Mouse (Mus musculus): Measurements from ENCODE around the gene Timp2.
"Not testable (repeated sequence)": the region's sequence is repeated elsewhere in the genome, so short reads cannot be mapped to it uniquely, and the experiment has no call there.

The Timp2 gene

DNA sequence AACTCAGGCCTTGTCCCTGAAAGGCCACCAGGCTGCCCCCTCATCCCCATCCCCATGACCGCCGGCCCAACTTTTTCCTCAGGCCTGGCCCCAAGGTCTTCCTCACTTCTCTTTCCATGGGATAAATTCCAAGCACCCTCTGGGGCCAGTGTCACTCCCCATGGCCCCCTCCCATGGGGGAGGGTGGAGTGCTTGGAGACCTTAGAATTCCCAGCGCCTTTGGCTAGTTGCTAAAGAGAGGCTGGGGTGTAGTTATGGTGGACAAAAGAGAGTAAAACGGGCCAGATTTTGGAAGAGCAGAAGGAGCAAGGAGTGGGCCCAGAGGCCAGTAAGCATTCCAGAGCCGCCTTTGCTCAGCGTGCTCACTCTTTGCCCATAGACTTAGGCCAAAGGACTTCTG is at the start of gene Timp2:
Timp2 (minus strand) TSS at position 101 of the 400 bp plus-strand sequence.
- DNase-seq: no peak

- DNase-seq: peak in 1 of 2 experiments; percentile 4
These were observed 49.8 kb upstream of the Timp2 start for GRCm38 (mm10) chr11:118405311-118405710.

GRCm38 (mm10) chr11:118403951-118404899 is 48.7 kb upstream of the Timp2 start:
- DNase-seq: peak; percentile 2 to 3

GRCm38 (mm10) chr11:118403183-118403582 is 47.6 kb upstream of the Timp2 start:
- peak in 1 of 2 experiments; percentile 26 for DNase-seq

DNA sequence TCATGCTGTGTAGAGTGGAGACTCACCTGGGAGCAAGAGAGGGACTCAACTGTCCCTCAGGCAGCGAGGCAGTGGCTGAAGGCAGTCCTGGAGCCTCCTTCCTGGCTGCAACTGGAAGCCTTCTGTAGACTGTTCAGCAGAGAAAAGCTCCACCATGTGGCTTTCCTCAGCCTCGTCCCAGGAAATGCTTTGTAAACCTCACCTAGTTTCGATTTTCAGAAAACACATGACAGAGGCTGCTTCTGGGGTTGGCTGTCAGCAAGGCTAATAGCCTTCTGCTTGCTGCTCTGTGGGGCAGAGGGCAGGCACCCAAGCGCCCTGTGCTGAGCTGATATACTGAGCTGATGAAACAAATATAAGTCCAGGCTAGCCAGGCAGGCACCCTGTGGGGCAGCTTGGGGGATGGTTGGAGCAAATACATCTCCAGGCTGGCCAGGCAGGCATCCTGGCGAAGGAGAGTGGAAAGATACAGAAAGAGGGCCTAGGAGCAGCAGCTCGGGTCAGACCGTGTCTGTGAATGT is 46.3 kb upstream of the Timp2 start, which contains the start of gene Lgals3bp:
Lgals3bp (minus strand) TSS at position 333 of the 521 bp plus-strand sequence.
- DNase-seq: peak; percentile 71 to 75

- no peak for DNase-seq
These were observed 45.7 kb upstream of the Timp2 start for GRCm38 (mm10) chr11:118401195-118401594.

DNA sequence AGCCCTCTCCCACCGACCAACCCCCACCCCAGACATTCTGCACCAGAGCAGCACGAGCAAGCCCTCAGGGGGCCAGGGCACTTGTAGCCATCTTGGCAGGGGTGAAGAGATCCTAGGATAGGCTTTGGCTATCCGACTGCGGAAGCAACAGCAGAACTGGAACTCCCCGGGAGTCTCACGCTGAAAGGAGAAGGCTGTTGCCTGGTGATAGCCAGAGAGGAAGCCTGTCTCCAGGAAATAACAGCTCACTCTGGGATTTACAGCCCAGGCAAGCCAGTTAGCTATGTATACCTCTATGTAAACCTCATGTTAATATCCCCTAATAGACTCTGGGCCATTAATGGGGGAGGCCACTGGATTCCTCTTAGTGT is 45.0 kb upstream of the Timp2 start:
- DNase-seq: peak in 1 of 2 experiments; percentile 5

DNA sequence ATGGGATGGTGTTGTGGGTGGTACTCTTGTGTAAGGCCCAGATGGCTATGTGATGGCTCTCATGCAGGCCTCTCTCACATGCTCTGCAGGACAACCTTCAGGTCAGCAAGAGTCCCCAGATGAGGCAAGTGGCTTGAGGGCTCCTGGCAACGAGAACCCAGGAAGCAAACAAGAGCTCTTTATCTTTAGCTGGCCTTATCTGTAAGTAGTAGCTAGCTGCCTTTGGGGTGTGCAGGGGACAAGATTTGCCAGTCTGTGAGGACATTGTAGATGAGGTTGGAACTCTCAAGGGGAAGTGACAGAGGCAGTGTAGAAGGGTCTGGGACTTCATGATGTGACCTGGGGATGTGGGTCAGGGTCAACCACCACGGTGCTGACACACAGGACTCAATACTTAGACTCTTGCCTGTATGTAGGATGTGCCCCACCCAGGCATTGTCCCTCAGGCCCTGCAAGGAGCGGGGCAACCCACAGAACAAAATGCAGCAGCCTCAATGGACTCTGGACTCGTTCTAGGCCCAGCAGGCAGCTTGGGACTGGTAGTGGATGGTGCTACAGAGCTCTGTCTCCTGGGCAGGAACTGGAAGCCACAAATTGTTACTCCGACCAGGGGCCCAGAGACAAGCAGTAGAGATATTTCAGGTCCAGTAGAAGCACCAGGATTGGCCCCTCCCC is 44.5 kb upstream of the Timp2 start:
- DNase-seq: peak in 1 of 2 experiments; percentile 3

GRCm38 (mm10) chr11:118397806-118398530 is 42.4 kb upstream of the Timp2 start:
- no peak for DNase-seq

DNA sequence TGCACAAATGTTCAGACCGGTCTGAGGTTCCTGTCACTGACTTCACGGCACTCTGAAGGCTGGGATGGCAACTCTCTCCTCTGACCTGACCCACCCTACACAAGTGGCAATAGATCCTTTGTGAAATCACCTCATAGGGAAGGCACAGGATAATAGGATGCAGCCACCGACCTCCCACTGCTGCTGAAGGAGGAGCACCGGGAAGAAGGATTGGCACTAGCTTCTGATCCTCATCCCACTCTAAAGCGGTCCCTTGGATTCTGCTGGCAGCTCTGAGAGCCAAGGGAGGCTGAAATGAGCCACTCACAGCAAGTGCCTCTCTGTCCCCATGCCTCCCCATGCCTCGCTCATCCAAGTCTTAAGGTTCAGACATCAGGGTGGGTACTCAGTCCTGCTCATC is 39.0 kb upstream of the Timp2 start:
- no peak for DNase-seq

DNA sequence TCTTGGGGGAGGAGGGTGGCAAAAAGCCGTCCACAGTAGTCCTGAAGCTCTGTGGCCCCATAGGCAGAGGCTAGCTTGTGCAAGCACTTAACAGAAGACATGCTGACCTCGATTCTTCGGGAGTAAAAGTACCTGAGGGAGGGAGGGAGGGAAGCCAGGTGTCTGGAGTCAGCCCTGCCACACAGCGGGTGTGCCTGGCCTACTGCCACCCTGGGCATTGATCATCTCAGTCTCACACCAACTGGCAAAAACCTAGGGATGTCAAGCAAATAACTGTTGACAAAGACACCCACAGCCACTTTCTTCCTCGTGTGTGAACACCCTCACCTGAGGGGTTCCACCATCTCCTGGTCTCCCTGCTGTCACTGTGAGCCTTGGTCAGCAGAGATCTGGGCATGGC is 38.5 kb upstream of the Timp2 start:
- peak; percentile 56 to 59 for DNase-seq

DNA sequence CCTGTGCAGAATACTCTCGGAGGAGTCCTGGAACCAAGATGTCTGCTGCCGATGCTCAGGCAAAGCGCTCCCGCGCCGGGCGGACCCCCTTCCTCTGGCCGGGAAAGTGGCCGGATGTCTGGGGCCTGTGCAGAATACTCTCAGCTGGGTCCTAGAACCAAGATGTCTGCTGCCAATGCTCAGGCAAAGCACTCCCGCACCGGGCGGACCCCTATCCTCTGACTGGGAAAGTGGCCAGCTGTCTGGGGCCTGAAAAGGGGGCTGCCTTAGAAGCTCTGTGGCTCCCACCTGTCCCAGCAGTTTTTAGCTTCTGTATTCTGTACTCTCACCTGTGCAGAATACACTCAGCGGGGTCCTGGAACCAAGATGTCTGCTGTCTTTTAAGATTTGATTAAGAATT is 32.3 kb upstream of the Timp2 start:
- DNase-seq: not testable (repeated sequence)

DNA sequence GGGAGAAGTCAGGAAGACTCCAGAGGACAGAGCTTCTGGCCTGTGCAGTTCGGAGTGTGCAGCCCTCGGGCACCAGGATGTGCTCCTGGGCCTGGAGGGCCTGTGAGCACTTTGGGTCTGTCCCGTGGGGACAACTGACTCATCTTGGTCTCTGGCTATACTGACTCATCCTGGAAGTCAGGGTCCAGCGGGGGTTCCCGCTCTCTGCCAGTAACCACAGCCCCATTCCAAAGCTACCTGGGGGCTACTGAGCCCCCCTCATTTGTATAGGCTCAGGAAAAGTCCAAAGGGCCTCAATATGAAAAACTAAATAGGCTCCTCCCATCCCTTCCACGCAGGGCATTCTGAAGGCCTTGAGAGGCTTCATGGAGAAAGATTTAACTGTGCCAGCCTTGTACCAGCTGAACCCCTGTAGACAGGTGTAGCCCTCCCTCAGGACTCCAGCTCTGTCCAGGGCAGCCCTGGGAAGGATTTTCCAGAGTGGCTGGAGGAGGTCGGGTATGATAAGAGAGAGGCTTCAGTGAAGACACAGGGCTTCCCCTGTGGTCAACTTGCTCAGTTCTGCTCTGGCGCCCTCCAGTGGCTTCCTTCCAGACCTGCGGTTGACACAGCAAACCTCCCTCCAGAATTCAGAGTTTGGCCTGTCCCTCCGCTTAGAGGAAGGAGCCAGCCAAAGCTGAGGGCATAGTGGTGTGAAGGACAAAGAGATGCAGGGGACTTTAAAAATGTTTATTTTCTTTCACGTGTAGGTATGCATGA is 23.9 kb upstream of the Timp2 start:
- DNase-seq: peak; percentile 85 to 89

DNA sequence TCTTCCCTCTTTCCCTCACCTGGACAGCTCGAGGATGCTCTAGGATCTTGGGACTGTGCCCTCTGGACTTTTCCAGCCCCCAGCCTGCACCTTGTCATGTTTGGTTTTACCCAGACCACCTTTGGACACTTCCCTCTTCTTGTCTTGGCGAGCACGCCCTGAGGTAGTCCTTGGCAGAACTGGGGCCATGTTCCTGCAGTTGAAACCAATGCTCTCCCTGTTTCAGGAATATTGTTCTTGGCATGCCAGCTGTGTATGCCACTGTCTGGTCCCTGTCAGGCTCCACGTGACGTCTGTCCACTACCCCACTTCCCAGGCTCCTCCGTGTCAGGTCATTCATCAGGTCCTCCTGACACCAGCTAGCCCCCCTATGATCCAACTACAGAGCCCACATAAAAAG is 23.1 kb upstream of the Timp2 start:
- DNase-seq: no peak

DNA sequence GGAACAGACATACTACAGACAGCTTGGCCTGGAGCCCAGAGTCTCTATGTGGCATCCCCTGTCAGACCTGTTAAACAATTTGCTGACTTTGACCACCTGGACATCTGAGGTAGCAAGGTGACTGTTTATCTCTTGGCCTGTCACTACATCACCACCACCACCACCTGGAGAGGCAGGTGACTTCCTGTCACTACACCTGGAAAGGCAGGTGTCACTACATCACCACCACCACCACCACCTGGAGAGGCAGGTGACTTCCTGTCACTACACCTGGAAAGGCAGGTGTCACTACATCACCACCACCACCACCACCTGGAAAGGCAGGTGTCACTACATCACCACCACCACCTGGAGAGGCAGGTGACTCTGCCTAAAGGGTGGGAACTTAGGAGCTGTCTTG is 20.8 kb upstream of the Timp2 start:
- DNase-seq: not testable (repeated sequence)

DNA sequence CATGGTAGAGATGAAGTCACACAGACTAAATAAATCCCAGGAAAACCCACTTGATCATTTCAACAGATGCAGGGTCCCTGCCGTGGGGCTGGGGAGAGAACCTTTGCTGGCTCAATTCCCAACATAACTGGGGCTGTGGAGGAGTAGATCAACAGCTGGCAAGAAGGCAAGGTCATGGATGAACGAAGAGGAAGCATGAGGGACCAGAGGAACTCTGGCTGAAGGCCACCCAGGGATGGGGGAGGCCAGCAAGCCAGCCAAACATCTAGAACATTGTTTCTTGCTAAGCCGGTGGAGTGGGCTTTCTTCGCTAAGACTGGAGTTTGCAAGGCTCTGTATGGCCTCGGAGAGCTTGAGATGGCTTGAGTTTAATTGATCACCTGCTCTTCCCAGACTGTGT is 20.3 kb upstream of the Timp2 start:
- no peak for DNase-seq

GRCm38 (mm10) chr11:118375461-118375860 is 19.9 kb upstream of the Timp2 start:
- no peak for DNase-seq

- no peak for DNase-seq
These were observed 19.5 kb upstream of the Timp2 start for GRCm38 (mm10) chr11:118375006-118375405.

DNA sequence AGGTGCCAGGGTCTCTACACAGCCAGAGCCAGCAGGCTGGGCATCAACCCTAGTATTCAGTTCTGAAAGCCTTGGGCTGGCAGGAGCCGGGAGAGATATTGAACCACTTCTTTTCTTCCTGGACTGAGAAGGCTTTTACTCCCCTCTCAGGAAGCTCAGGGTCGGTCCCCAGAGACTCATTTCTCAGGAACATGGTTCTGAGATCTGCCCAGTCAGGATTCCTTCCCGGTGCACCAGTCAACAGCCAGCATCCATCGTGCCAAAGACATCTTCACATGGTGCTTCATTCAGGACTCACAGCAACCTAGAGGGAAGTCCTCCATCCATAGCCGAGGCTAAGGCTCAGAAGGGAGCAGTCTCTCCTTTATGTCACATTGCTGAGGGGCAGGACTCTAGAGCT is 19.0 kb upstream of the Timp2 start:
- no peak for DNase-seq

- DNase-seq: no peak
These were observed 17.1 kb upstream of the Timp2 start for GRCm38 (mm10) chr11:118372641-118373040.

DNA sequence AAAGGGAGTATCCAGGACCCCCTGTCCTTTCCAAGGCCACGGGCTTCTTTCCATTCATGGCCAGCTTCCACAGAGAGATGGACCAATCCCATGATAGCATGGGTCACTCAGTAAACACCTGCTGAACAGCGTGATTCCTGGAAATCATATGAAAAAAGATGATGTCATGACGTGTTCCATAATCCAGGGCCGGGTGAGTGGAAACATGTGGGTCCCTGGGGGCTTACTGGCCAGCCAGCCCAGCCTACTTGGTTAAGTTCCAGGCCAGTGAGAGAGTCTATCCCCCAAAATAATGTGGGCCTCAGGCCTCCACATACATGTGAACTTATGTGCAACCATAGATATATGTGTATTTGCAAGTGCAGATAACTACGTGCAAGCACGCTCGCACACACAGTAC is 16.3 kb upstream of the Timp2 start:
- no peak for DNase-seq

DNA sequence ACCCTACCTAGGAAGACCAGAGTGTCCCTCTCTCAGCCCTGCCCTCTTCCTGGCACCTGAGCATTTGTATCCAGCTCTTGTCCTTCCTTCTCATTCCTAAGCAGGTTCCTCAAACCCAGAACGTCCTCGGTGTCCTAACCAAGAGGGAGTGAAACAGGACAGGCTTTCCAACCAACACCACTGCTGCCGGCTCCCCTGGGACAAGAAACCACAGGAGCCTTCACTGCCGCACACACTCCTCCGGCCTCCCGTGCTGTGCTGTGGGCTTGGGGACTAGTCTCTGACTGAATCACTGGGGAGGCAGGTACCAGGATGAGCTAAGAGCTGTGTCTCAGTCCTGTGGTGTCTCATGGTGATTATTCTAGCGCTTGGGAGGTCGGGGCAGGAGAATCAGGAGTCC is 14.1 kb upstream of the Timp2 start:
- DNase-seq: no peak
